Mouse (Mus musculus) heart, postnatal 4 days (tissue): ENCODE measurements at regions not wholly inside any gene's neighbourhood (a gene's known extent, or its start where the extent isn't known, plus 50 kb on each side); places are given as distances from the start of the nearest gene placed in this dataset.
"Not testable (repeated sequence)": the region's sequence is repeated elsewhere in the genome, so short reads cannot be mapped to it uniquely, and the experiment has no call there.

ENCODE experiments used
- DNase-seq: peaks from one replicate; pipeline ENCODE4 v3.0.0; 2021

DNA sequence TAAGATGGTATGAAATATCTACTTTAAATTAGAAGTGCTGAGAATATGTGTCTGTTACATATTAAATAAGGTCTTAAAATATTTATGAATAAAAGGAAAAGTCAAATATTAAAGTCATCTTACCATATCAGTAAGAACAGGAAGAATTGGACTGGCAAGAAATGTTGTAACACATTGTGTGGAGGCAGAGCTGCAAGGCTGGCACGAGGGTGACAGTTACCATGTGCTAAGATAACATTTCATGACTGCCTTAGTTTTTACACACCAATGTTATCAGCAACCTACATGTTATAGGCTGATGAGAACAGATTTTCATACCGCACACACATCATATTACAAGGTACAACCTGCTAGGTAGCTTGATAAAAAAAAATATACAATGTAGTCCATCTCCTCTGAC lies 746.2 kb upstream of the Intu start:
- DNase-seq, result no peak

DNA sequence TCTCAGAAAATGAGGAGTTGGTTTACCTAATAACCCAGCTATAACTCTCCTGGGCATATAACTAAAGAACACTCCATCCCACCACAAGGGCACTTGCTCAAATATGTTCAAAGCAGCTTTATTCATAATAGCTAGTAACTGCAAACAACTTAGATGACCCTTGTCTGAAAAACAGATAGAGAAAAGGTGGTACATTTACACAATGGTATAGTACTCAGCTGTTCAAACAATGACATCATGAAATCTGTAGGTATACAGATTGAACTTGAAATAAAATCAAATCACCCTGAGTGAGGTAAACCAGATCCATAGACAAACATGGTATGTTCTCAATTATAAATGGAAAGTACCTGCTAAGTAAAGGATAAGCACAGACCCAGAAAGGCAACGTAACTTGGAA lies 721.5 kb upstream of the Intu start:
- no peak for DNase-seq

DNA sequence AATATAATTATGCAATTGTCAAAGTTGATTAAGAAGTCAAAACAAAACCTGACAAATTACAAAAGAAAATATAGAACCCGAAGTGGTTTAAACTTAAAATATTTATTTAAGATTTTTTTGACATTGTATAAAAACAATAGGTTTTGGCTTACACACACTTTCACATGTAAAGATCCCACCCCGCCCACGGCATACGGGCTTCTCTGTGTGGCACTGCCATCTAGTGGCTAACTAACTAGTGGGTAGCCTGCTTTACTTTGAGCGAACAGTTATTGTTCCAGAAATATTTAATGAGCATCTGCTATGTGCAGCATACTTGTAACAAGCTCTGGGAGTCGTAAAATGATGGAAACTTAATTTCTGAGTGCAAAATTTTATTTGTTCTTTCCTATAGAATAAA lies 716.3 kb upstream of the Intu start:
- peak; percentile 71 for DNase-seq

DNA sequence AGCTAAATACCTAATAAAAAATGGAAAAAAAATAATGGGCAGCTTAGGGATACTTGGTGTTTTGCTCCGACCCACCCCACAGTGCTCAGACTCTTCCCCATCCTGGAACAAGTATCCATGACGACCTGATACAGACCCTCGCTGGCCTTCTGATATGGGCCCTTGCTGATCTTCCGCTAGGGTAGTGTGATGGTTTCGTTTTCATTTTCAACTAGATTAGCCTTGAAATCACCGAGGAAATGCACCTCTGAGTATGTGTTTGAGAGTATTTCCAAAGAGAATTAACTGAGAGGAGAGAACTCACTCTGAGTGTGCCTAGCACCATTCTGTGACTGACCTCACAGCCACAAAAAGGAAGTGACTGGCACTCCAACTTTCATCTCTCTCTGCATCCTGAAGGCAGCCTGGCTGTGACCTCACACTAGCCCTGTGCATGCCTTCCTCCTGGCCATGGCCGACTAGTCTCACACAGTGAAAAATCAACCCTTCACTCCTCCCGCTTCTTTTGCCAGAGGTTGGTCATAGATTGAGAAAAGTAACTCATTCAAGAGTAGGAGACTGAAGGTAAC lies 700.5 kb upstream of the Intu start:
- no peak for DNase-seq

DNA sequence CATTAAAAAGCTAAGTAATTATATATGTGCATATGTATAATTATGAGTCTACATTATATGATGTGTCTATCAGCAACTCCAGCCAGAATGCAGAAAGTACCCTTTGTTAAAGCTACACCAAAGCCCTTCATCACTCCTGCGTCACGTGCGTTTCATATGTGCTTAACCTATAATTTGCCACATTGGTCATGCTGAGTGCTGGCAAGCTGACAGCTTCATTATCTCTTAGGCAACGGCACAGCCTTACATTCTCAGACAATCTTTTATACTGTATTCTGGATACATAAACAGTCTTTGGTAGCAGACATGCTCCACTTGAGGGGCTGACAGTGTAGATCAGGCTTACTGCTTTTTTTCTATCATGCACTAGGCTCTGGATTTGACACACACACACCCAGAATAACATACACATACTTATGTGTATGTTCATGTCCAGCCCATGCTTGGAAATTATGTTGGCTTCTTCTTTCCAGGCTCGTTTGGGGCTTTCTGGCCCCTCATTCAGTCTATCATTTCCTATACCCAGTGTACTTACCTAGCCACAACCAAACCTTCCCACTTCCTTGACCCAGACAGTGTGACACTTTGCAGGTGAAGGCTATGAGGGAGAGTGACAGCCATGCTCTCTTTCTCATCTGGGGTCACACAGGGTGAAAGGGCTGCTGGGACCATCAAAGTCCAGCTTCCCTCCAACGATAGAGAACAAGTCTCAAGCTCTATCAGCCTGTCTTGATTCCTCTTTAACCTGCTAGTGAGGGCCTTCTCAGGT lies 692.5 kb upstream of the Intu start:
- no peak for DNase-seq

DNA sequence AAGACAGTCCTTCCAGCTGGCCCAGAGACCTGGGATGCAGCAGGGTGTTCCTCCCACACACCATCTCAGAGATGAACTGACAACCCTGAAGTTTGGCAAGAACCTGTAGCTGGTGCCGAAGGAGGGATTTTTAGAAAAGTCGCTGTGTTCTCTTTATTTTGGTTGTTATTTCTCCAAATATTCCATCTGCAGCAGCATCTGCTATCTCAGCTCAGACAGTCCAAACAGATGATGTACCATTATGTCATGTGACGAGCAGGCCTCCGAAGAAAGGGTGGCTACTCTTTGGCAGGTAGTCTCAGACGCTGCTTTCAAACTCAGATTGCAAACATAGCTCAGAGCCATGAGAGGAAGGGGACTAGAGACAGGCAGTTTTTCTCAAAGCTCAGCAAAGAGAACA lies 690.1 kb upstream of the Intu start:
- DNase-seq, result no peak

DNA sequence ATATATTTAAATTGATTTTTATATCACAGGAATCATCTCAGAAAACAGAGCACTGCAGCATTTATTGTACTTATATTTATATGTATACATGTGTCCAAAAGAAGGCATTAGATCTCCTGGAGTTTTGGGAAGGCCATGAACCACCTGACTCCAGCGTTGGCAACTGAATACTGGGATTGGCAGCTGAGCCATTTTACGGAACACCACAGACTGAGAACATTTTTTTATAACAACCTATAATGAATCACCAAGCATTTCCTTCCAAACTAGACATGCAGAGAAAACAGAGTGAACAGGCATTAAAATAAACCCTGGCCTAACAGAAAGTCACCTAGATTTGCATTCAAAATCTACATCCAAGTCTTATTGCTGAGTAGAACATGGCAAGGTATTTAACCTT lies 686.0 kb upstream of the Intu start:
- no peak for DNase-seq

DNA sequence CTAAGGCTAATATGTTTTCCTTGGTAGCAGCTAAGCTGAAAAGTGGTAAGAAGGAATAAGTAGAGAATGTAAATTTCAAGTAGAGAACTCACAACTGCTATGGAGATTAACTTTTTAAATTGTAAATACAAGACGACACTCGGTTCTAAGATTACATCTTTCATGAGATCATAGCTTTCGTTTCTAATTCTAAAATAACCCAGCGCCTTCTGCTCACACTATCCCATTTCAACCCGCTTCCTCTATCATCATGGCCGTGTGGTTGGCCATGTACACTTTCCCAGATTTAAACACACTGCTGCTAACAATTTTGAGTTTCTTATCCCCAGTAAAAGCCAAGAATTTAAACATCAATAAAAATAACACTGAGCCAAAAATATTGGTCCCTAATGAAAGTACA lies 682.3 kb upstream of the Intu start:
- no peak for DNase-seq

DNA sequence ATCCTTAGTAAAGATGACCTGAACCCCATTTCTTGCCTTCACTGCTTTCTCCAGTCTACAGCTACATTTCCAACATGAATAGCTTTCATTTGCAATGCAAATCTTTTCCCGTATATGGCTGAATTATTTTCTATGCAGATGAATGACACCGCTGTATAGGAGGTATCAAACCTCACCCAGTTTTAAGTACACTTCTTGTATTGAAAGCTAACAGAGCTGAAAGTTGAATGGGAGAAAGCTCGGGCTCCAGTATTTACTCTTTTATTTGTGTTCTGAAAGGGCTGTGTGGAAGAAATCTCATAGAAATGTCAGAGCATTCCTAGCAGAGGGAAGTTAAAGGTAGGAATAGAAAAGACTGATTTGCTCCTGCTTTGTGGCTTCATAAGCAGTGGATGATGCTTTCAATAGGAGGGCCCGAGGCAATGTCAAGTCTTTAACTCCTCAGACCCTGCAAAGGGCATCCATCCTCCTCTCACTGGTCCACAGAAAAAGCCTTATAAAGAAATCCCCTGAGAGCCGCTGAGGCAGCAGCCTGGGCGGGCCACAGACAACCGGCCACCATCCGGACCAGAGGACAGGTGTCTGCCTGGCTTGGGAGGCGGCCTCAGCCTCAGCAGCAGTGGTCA lies 673.8 kb upstream of the Intu start:
- no peak for DNase-seq

DNA sequence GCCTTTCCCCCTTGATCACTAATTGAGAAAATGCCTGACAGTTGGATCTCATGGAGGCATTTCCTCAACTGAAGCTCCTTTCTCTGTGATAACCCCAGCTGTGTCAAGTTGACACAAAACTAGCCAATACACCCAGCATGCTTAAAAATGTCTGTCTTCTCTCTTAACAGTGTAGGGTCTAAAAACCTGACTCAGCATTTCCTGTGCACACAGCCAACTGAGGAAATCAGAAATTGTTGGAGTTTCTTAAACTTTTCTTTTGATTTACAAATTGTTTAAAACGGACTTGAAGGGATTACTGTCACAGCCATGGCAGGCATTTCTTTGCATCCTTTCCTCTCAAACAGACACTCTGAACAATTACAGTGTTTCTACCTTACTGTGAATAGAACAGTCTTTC lies 655.0 kb upstream of the Intu start:
- DNase-seq, result not testable (repeated sequence)

DNA sequence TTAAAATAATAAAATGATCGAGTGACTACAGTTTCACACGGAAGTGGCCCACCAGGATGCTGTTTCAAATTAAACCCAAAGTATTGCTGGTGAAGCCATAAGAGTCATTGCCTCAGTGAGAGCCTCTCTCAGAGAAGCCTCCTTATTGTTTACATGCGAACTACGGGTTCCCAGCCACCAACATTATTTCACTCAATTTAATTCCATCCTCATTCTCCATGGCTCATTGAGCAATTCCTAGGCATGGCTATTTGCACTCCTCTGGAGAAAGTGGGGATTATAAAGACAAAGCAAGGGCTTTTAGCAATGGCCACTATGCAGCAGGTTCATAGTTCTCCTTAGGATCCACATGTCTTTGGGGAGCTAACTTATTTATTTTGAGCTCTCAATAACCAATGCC lies 646.7 kb upstream of the Intu start:
- no peak for DNase-seq

DNA sequence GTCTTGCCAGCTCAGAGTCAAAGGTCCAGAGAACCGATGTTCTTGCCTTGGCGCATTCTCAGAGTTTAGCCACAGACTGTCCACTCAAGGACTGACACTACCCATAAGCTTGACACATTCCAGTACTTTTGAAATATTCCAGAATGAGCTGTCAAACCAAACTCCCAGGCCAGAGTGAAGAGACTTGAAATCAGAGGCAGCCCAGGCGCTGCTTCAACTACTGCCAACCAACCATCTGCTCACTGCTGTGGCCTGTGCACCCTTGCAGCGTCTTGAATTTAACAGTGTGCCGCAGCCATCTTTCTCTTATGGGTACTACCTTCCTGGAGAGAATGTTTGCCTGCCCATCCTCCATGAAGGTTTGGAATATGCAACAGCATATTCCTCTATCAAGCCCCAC lies 642.7 kb upstream of the Intu start:
- DNase-seq, result peak; percentile 11

DNA sequence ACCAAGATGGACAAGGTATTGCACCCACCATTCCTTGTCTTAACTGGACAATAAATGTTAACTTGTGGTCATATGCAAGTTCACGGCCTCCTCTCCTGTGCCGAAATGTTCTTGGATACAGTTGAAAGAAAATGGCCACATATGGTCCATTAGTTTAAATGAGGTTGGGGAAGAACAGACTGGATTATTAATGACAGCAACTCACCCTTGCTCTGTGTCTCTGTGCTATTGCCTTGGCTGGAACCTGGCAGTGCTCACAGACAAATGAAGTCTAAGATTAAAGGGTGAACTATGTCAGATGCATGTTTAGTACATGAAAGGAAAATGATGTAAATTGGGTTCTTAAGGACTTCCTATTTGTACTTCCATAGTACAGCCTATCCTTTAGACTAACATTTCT lies 641.9 kb upstream of the Intu start:
- no peak for DNase-seq

DNA sequence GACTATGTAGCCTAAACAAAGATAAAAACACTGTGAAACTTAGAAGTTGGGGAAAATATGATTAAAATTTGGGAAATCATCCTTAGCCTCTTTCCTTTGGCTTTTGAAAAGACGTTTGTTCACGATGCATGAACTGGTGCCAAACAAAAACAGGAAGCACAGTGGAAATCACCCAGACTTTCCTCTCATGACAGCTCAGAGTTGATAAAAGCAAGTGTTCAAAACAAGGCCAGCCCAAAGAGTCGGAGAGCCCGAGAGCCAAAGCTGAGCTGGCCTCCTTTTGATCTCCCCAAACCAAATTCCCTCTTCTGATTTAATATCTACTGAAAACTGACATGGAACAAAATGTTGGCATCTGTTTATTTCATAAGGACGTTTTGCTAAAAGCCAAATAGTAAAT lies 632.1 kb upstream of the Intu start:
- DNase-seq, result peak; percentile 19

DNA sequence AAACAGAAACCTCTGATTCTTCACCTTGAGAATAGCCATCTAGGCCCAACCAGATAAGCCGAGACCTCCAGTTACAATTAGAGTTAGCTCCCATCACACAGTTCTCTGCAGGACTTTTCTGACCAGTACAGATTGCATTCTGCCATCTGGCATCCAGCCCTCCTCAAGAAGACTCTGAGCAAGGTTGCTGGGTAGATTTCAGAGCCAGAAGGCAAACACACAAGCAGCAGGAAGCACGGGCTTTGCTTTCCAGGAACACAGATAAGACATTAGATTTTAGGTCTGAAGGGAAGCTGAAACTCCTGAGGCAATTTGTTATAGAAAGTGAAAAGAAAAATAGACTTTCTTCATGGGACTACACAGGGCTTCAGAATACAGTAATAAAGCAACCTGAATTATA lies 630.9 kb upstream of the Intu start:
- peak; percentile 17 for DNase-seq

DNA sequence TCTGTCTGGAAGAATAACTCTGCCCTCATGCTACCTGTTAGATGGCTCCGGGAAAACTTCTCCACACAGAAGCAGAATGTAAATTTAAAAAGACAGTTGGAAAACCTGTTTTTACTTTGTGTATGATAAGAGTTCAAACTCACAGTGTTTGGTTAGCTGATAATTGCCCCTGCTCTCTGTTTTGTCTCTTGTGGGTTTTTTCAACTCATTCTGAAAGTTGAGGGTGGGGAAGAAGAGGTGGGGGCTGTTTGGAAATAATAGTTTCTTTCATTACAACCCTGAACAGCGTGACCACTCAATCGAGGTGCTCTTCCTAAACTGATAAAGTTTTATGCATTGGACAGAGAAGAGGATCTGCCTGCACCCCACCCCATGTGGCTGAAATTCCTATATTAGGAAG lies 626.7 kb upstream of the Intu start:
- no peak for DNase-seq

DNA sequence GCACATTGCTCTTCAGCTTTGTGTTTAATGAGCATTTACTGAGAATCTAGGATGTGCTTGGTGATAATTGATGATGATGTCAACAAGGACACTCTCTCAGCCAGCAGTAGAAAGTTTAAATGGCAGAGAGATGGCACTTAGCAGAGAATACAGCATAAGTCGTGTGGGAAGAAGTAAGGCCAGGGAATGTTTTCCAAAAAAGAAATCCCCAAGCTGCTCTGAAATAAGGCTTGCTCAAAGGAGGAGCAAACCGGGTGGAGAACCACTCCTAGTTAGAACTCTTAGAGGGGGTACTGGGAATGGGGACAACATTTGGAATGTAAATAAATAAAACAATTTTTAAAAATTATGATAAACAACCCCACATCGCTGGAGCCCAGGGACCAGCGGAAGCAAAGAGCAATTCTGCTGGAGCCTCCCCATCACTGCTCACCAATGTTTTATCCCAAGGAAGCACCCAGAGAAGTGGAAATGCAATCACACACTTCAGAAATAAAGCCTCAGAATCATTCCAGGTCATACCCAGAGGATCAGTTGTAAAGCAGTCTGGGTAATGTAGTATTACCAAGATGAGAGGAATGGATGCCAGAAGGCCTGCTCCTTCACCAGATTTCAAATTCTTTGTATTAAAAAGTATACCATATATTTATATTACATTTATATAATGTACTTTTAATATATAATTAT lies 622.3 kb upstream of the Intu start:
- no peak for DNase-seq

DNA sequence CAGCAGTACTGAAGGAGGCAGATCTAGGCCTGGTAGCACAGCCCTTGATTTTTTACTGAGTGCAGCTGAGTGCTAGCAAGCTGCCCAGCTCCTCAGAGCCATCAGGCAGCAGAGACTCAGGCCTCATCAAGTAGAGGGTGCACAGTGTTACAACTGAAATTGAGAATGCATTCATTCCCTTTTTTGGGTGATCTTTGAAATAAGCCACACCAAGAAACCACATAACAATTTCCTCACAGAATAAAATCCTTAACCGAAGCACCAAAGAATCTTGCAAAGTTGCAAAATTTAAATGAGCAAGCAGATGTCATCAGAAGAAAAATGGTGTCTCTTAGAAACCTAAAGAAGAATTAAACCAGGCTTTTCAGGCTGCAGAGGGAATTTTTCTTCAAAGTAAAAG lies 621.4 kb upstream of the Intu start:
- DNase-seq, result no peak

DNA sequence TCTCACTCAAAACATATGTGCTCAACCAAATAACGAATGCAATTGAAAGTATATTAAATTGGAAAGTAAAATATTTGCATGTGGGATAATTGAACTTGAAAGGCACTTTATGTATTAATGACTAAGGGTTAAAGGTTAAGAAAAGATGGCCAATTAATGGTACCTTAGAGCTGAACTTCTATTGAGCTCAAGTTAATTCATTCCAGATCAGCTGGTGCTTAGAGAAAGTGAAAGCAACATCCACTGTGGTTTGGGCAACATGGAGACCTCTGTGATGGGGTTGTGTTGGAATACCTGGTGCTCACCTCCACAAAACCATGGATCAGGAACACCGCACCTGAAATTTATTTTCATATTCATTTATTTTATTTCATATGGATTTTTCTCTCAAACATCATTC lies 612.5 kb upstream of the Intu start:
- DNase-seq, result no peak

DNA sequence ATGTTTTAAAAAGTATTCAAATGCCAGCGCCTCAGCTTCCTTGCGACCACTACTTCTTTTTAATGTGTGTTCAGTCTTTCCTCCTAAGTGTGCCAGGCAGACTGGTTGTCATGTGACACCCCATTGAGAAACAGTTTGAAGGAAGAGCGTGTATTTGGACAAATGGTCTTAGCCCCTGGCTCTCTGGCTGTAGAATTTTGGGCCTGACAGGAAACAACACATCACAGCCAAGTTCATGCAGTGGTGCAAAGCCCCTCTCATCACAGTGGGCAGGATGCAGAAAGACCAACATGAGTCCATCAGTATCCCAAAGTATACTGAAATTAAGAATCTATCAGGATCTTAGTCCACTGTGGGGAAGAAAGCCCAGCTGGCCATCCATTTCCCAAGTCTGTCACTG lies 605.6 kb upstream of the Intu start:
- no peak for DNase-seq

DNA sequence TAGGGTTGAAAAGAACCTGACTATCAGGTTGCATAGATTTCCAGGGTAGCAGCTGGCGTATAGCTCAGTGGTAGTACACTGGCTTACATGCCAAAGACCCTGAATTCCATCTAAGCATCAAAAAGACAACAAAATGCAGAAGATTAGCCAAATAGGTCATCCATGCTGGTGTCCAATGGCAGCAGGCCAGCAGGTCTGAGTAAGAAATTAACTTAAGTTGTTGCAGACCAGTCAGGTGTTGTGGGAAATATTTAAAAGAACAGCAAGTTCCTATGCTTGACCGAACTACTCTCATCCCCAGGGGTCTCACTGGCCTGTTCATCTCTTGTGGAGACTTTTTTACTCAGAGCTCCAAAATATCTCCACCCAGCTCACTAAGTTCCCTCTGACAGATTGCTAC lies 602.7 kb upstream of the Intu start:
- DNase-seq, result no peak

DNA sequence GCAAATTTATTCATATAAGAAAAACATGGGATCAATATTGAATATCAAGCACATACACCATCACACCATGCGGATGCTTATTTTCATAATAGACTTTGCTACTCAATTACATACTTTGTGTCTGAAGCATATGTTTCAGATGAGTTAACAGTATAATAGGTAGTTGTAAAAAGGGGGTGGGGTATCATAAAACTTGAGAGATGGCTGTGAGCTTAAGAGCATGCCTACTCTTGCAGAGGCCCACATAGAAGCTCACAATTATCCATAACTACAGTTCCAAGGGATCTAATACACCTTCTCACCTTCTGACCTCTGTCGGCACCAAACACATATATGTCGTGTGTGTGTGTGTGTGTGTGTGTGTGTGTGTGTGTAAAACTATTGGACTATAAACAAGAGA lies 597.7 kb upstream of the Intu start:
- DNase-seq, result no peak

DNA sequence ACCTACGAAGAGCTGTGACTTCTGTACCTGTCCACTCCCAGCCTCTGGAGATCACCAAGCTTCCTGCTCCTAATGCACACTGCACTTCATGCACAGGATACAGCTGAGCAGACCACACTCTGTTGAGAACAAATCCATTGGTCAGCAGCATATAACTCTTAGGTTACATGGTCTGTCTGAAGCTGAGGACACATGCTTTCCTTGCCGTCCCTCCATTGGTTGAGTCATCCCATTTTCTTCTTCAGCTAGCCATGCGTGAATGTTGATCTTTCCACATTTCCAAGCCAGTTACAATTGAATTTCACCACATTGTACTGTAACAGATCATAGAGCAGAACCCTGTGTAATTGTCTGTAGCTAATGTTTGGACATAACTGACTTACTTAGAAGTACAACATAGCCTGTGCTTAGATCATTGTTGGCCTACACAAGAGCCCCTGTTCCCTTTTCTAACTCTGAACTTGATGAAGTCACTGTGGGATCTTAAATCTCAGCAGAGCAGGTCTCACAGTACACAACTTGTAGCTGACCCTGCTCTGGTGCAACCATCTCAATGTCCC lies 593.3 kb upstream of the Intu start:
- no peak for DNase-seq
